Mouse (Mus musculus): ENCODE results near the gene Rilp.

Gene Rilp

GRCm38 (mm10) chr11:75494296-75495049 lies 15.4 kb upstream of the Rilp start:
- no peak for DNase-seq (ENCODE audit: inconsistent ontology term)

- no peak for DNase-seq (ENCODE audit: inconsistent ontology term)
These were observed 11.8 kb upstream of the Rilp start for GRCm38 (mm10) chr11:75498126-75498525.

GRCm38 (mm10) chr11:75508162-75508561 lies 1.7 kb upstream of the Rilp start:
- DNase-seq (ENCODE audit: inconsistent ontology term) = no peak

GRCm38 (mm10) chr11:75508904-75509303 lies 990 bp upstream of the Rilp start:
- DNase-seq (ENCODE audit: inconsistent ontology term) = no peak

GRCm38 (mm10) chr11:75510627-75510993 lies 716 bp downstream of the Rilp start:
- DNase-seq (ENCODE audit: inconsistent ontology term) = peak; percentile 94

- no peak for DNase-seq (ENCODE audit: inconsistent ontology term)
These were observed 1.3 kb downstream of the Rilp start for GRCm38 (mm10) chr11:75511213-75511612.

GRCm38 (mm10) chr11:75512301-75513018 lies 2.6 kb downstream of the Rilp start:
- no peak for DNase-seq (ENCODE audit: inconsistent ontology term)

GRCm38 (mm10) chr11:75513336-75513735 lies 3.4 kb downstream of the Rilp start, which contains the start of gene Scarf1:
Gene Scarf1, plus strand, starts transcription at chr11:75513540.
- no peak for DNase-seq (ENCODE audit: inconsistent ontology term)

- DNase-seq (ENCODE audit: inconsistent ontology term) = no peak
These were observed 5.3 kb downstream of the Rilp start for GRCm38 (mm10) chr11:75515186-75515585.

GRCm38 (mm10) chr11:75519834-75520633 lies 10.1 kb downstream of the Rilp start:
- DNase-seq (ENCODE audit: inconsistent ontology term) = peak; percentile 51

GRCm38 (mm10) chr11:75521609-75522008 lies 11.7 kb downstream of the Rilp start:
- no peak for DNase-seq (ENCODE audit: inconsistent ontology term)

- no peak for DNase-seq (ENCODE audit: inconsistent ontology term)
These were observed 12.9 kb downstream of the Rilp start for GRCm38 (mm10) chr11:75522793-75523192.

- DNase-seq (ENCODE audit: inconsistent ontology term) = no peak
These were observed 15.7 kb downstream of the Rilp start for GRCm38 (mm10) chr11:75525531-75526125.

- DNase-seq (ENCODE audit: inconsistent ontology term) = no peak
These were observed 17.0 kb downstream of the Rilp start for GRCm38 (mm10) chr11:75526943-75527342.

GRCm38 (mm10) chr11:75529771-75530170 lies 19.9 kb downstream of the Rilp start:
- no peak for DNase-seq (ENCODE audit: inconsistent ontology term)

- DNase-seq (ENCODE audit: inconsistent ontology term) = peak; percentile 91
These were observed 20.4 kb downstream of the Rilp start for GRCm38 (mm10) chr11:75530325-75530724.

GRCm38 (mm10) chr11:75530845-75531373 lies 21.0 kb downstream of the Rilp start:
- DNase-seq (ENCODE audit: inconsistent ontology term) = peak; percentile 60

- DNase-seq (ENCODE audit: inconsistent ontology term) = peak; percentile 99
These were observed 21.8 kb downstream of the Rilp start, which contains the start of gene Slc43a2 for GRCm38 (mm10) chr11:75531469-75532242. Gene Slc43a2, plus strand, starts transcription at chr11:75531694.

GRCm38 (mm10) chr11:75532340-75533277 lies 22.7 kb downstream of the Rilp start:
- no peak for DNase-seq (ENCODE audit: inconsistent ontology term)

All from Muller cell, postnatal 12 days (primary cell).